18 mouse cellular contexts compared by ENCODE assay signal in the genomic region with DNA sequence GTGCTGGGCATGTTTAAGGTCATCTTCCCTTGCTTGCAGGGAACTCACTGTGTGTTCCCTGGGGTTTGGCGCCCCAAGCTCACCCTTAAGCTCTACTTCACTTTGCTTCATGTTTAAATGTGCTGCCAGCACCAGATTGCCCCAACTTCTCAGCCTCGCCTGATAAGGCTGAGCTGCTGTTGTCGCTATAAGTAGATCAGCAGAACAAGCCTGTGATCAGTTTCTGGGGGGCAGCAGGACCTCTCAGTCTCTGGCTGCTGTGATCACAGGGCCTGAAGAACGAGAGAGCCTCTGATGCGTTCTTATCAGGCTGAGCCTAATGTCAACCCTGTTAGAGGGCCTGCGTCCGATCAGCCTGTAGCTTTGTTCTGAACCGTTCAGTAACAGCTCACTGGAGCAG.
A peak's percentile ranks its signal among the peaks of the same experiment; 100 is the strongest.
DNase-seq lines count a peak whose midpoint lies in the region; ATAC-seq and TF ChIP-seq lines count a peak whose summit lies in the region.
"Had no signal": no experiment of that assay in that cellular context is flagged by ENCODE, and none has a peak within 500 bp of the region (broad histone marks: within the 10 kb centered on the region; RNA-seq: fewer than 3 reads in every experiment).

No protein-coding gene starts in this region.

- H3K27me3 ChIP-seq in hindbrain, embryonic 12.5 days = no peaks in the 10 kb centered on the region
- H3K27me3 ChIP-seq in hindbrain, embryonic 10.5 days (ENCODE audit: insufficient read depth, poor library complexity, severe bottlenecking) = no peaks in the 10 kb centered on the region
- no peaks in the 10 kb centered on the region for H3K27me3 ChIP-seq in hindbrain, embryonic 15.5 days
- H3K27me3 ChIP-seq: embryonic facial prominence, embryonic 12.5 days; Patski had no signal

- DNase-seq in frontal cortex, postnatal 14 days (ENCODE audit: low spot score in 2 of 2) = no peak
- DNase-seq in hindbrain, embryonic 10.5 days (ENCODE audit: low spot score) = no peak
- DNase-seq in brain, embryonic 14.5 days (ENCODE audit: low read depth) = peak; percentile 41
- no peak for DNase-seq in right cerebral cortex, adult 2 months (ENCODE audit: low spot score in 2 of 2)
- DNase-seq: cerebellum, adult 11 months; cerebellum, postnatal 36 days; gastrocnemius, postnatal 10 days; kidney, adult 18-20 months; kidney, postnatal 25 days; thymus, adult 2 months had no signal

- H3K27ac ChIP-seq in hindbrain, embryonic 12.5 days = 0 out of 2 replicates have a peak overlapping the region, but pooled peaks have one; percentile 24
- H3K27ac ChIP-seq in hindbrain, embryonic 10.5 days = no peak overlapping the region
- peak overlapping the region; percentile 62 for H3K27ac ChIP-seq in hindbrain, embryonic 15.5 days (replicated peaks)
- H3K27ac ChIP-seq: embryonic facial prominence, embryonic 12.5 days; liver, embryonic 14.5 days had no signal

- peaks cover 9% of the 10 kb centered on the region for H3K4me1 ChIP-seq in hindbrain, embryonic 12.5 days
- H3K4me1 ChIP-seq in hindbrain, embryonic 10.5 days (replicated peaks) = peaks cover 11% of the 10 kb centered on the region
- H3K4me1 ChIP-seq in hindbrain, embryonic 15.5 days (replicated peaks) = peaks cover 27% of the 10 kb centered on the region
- H3K4me1 ChIP-seq: embryonic facial prominence, embryonic 12.5 days had no signal

- WGBS in hindbrain, embryonic 12.5 days = 59% methylated on average over 8 of the region's 8 CpGs
- 62% methylated on average over 8 of the region's 8 CpGs for WGBS in hindbrain, embryonic 10.5 days
- 44% methylated on average over 8 of the region's 8 CpGs for WGBS in hindbrain, embryonic 15.5 days

- ATAC-seq in frontal cortex, adult (ENCODE audit: low TSS enrichment) = peak; percentile 18; the same call in 1 of the 2 replicates
- no peak for ATAC-seq in hindbrain, embryonic 12.5 days (ENCODE audit: low FRiP score)
- ATAC-seq in hindbrain, embryonic 15.5 days (ENCODE audit: low FRiP score, low read depth) = no peak
- ATAC-seq in monocyte, adult 5-6 weeks (replicated peaks; ENCODE audit: insufficient number of reproducible peaks, low FRiP score, low TSS enrichment, poor library complexity, severe bottlenecking) = no peak
- ATAC-seq: lung, postnatal 0 days; Patski had no signal

- TF ChIP-seq POLR2A in brain, embryonic 14.5 days (IDR thresholded peaks at IDR 0.05; ENCODE audit: borderline replicate concordance, extremely low read depth, insufficient read depth, insufficient read length, poor library complexity, severe bottlenecking) = no peak

- H3K4me2 ChIP-seq in hindbrain, embryonic 12.5 days (replicated peaks) = no peak overlapping the region
- H3K4me2 ChIP-seq in hindbrain, embryonic 15.5 days = no peak overlapping the region
- H3K4me2 ChIP-seq: embryonic facial prominence, embryonic 12.5 days had no signal

- no peaks in the 10 kb centered on the region for H3K9me3 ChIP-seq in hindbrain, embryonic 12.5 days (replicated peaks)
- H3K9me3 ChIP-seq in hindbrain, embryonic 10.5 days = no peaks in the 10 kb centered on the region
- no peaks in the 10 kb centered on the region for H3K9me3 ChIP-seq in hindbrain, embryonic 15.5 days
- H3K9me3 ChIP-seq: embryonic facial prominence, embryonic 12.5 days had no signal

- no peak overlapping the region for H3K9ac ChIP-seq in hindbrain, embryonic 12.5 days
- H3K9ac ChIP-seq in hindbrain, embryonic 15.5 days = no peak overlapping the region
- H3K9ac ChIP-seq: embryonic facial prominence, embryonic 12.5 days; liver, embryonic 14.5 days had no signal

- H3K4me3 ChIP-seq in hindbrain, embryonic 12.5 days = no peak overlapping the region
- H3K4me3 ChIP-seq in hindbrain, embryonic 10.5 days = no peak overlapping the region
- no peak overlapping the region for H3K4me3 ChIP-seq in hindbrain, embryonic 15.5 days
- H3K4me3 ChIP-seq: embryonic facial prominence, embryonic 12.5 days had no signal

- H3K36me3 ChIP-seq in hindbrain, embryonic 12.5 days = no peaks in the 10 kb centered on the region
- no peaks in the 10 kb centered on the region for H3K36me3 ChIP-seq in hindbrain, embryonic 10.5 days
- H3K36me3 ChIP-seq in hindbrain, embryonic 15.5 days = no peaks in the 10 kb centered on the region
- H3K36me3 ChIP-seq: embryonic facial prominence, embryonic 12.5 days had no signal

- no peak for TF ChIP-seq CTCF in brain, embryonic 14.5 days (IDR thresholded peaks at IDR 0.05; ENCODE audit: borderline replicate concordance, extremely low read depth, insufficient read depth, insufficient read length)
